Mouse (Mus musculus): ENCODE measurements around the gene Gm21992.

- TF ChIP-seq POLR2A (IDR thresholded peaks at IDR 0.05; ENCODE audit: insufficient read depth, low read depth, low read length) (no peak), CTCF (IDR thresholded peaks at IDR 0.05; ENCODE audit: insufficient read depth, low read depth, low read length) (no peak)
Observed at GRCm38 (mm10) chr19:4842611-4843010, 31.2 kb upstream of the Gm21992 start.

Measured in olfactory bulb, adult 2 months (tissue).